ENCODE assay signal across 8 mouse cellular contexts in the genomic region with DNA sequence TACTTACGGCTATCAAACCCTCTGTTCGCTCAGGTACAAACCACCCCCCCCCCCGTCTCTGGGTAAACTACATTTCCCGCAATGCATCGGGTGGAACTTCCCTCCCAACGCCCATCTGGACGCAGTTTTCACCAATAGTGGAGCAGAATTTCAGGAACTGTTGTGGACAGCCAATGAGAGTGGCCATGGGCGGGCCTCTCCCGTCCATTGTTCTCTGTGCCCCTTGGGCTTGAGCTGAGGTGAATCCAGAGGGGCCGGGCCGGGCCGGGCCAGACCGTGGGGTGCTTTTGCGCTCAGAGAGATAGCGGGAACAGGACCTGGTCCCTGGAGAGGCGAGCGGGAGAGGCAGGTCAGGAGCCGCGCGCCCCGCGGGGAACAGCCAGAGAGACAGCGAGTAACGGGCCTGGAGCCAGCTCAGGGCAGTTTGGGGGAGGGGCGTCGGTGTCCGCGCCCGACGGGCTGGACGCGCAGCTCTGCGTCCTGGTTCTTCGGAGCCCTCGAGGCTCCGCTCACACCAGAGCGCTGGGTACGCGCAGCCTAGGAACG. TPM values are rescaled to one million over a fixed set of nuclear protein-coding genes. Genes with fewer than 3 reads are reported as not detected.
A peak's percentile ranks its signal among the peaks of the same experiment; 100 is the strongest.
DNase-seq lines count a peak whose midpoint lies in the region; ATAC-seq and TF ChIP-seq lines count a peak whose summit lies in the region.

A gene (plus strand): TSS at position 192 of the 546 bp plus-strand sequence.

- H3K4me1 ChIP-seq in MEL (ENCODE audit: control insufficient read depth in 1 of 2, insufficient read depth in 2 of 2, low read length in 2 of 2) = peaks cover 17 to 28% of the 10 kb centered on the region in 2 experiments
- 0 out of 2 replicates have a peak, but pooled peaks cover 6% of the 10 kb centered on the region for H3K4me1 ChIP-seq in cerebellum, adult 2 months (ENCODE audit: control insufficient read depth, insufficient read depth, low read length)
- H3K4me1 ChIP-seq in forebrain, postnatal 0 days (ENCODE audit: insufficient read depth) = peaks cover 22% of the 10 kb centered on the region
- peaks cover 33% of the 10 kb centered on the region for H3K4me1 ChIP-seq in lung, embryonic 15.5 days

- TF ChIP-seq RAD21 in MEL (IDR thresholded peaks at IDR 0.05; ENCODE audit: low read depth, low read length) = no peak

- peak; percentile 97 for DNase-seq in MEL (ENCODE audit: low read depth, low spot score)
- DNase-seq in cerebellum, adult 2 months = peak; percentile 91 to 95
- DNase-seq in forebrain, postnatal 0 days = peak; percentile 96
- peak; percentile 90 for DNase-seq in heart, postnatal 4 days
- peak; percentile 90 to 92 for DNase-seq in layer of hippocampus, adult 8-10 months (ENCODE audit: low spot score in 2 of 2)
- peak; percentile 88 for DNase-seq in ovary, adult 18-20 months (ENCODE audit: low spot score)
- peak; percentile 94 for DNase-seq in thymus, postnatal 0 days (ENCODE audit: low spot score)

- ATAC-seq in forebrain, postnatal 0 days = peak; percentile 99
- peak; percentile 98 for ATAC-seq in lung, embryonic 15.5 days (ENCODE audit: borderline replicate concordance, extremely low read depth, low FRiP score, low TSS enrichment)

- peak within 1 kb of the TSS; percentile 88 to 89 for H3K4me3 ChIP-seq in MEL (ENCODE audit: control insufficient read depth in 1 of 2, insufficient read depth in 1 of 2, low read depth in 2 of 2, low read length in 2 of 2)
- H3K4me3 ChIP-seq in cerebellum, adult 2 months (replicated peaks; ENCODE audit: insufficient read depth, low read depth, low read length) = peak within 1 kb of the TSS; percentile 88
- H3K4me3 ChIP-seq in forebrain, postnatal 0 days (ENCODE audit: low read depth, low read length) = peak within 1 kb of the TSS; percentile 86
- H3K4me3 ChIP-seq in lung, embryonic 15.5 days = peak within 1 kb of the TSS; percentile 93

- WGBS in cerebellum, adult 2 months = under 1% methylated on average over 40 of the region's 40 CpGs
- 3% methylated on average over 40 of the region's 40 CpGs for WGBS in forebrain, postnatal 0 days
- 1% methylated on average over 38 of the region's 40 CpGs for WGBS in lung, embryonic 15.5 days

- no peak for TF ChIP-seq CTCF in MEL (IDR thresholded peaks at IDR 0.05 in 2 of 3, conservative IDR thresholded peaks at IDR 0.05 in 1 of 3; ENCODE audit: control insufficient read depth in 1 of 3, insufficient read depth in 1 of 3, low read depth in 2 of 3, low read length in 3 of 3, poor library complexity in 1 of 3, severe bottlenecking in 1 of 3)
- TF ChIP-seq CTCF in cerebellum, adult 2 months (IDR thresholded peaks at IDR 0.05; ENCODE audit: borderline replicate concordance, insufficient read depth, low read depth, low read length) = no peak
- no peak for TF ChIP-seq CTCF in forebrain, postnatal 0 days (IDR thresholded peaks at IDR 0.05; ENCODE audit: low read depth)

- peak within 1 kb of the TSS; percentile 71 for H3K9ac ChIP-seq in MEL (ENCODE audit: control insufficient read depth, low read depth, low read length, poor library complexity, severe bottlenecking)
- peak within 1 kb of the TSS; percentile 99 for H3K9ac ChIP-seq in forebrain, postnatal 0 days
- peak within 1 kb of the TSS; percentile 96 for H3K9ac ChIP-seq in lung, embryonic 15.5 days

- H3K27me3 ChIP-seq in MEL (ENCODE audit: control insufficient read depth in 1 of 2, insufficient read depth in 2 of 2, low read length in 2 of 2) = no peaks in the 10 kb centered on the region
- H3K27me3 ChIP-seq in cerebellum, adult 2 months (ENCODE audit: control insufficient read depth, insufficient read depth, low read length) = no peaks in the 10 kb centered on the region
- H3K27me3 ChIP-seq in forebrain, postnatal 0 days (ENCODE audit: insufficient read depth, low read length) = no peaks in the 10 kb centered on the region
- H3K27me3 ChIP-seq in lung, embryonic 15.5 days = no peaks in the 10 kb centered on the region

- no peak within 1 kb of the TSS for H3K27ac ChIP-seq in MEL (ENCODE audit: control insufficient read depth, low read depth, low read length)
- peak within 1 kb of the TSS; percentile 67 for H3K27ac ChIP-seq in cerebellum, adult 2 months (ENCODE audit: insufficient read depth, low read length)
- peak within 1 kb of the TSS; percentile 90 for H3K27ac ChIP-seq in forebrain, postnatal 0 days (ENCODE audit: low read depth, low read length)
- H3K27ac ChIP-seq in lung, embryonic 15.5 days = peak within 1 kb of the TSS; percentile 87

- H3K36me3 ChIP-seq in MEL (ENCODE audit: control insufficient read depth in 1 of 2, insufficient read depth in 2 of 2, low read length in 2 of 2) = peaks cover 0 to 22% of the 10 kb centered on the region in 2 experiments; a peak in 2 of 4 replicates
- peaks cover 15% of the 10 kb centered on the region; the same call in 1 of the 2 replicates for H3K36me3 ChIP-seq in forebrain, postnatal 0 days (ENCODE audit: insufficient read depth)
- H3K36me3 ChIP-seq in lung, embryonic 15.5 days = peaks cover 7% of the 10 kb centered on the region; the same call in 1 of the 2 replicates

- TF ChIP-seq POLR2A in MEL (IDR thresholded peaks at IDR 0.05; ENCODE audit: control insufficient read depth in 1 of 2, insufficient read depth in 1 of 2, low read depth in 1 of 2, low read length in 2 of 2, poor library complexity in 1 of 2) = peak in 1 of 2 experiments; percentile 36; a peak in 1 of 4 replicates
- peak; percentile 43; the same call in 1 of the 2 replicates for TF ChIP-seq POLR2A in cerebellum, adult 2 months (IDR thresholded peaks at IDR 0.05; ENCODE audit: borderline replicate concordance, insufficient read depth, low read length)

- H3K4me2 ChIP-seq in forebrain, postnatal 0 days (ENCODE audit: low read depth) = peak within 1 kb of the TSS; percentile 72
- peak within 1 kb of the TSS; percentile 78 for H3K4me2 ChIP-seq in lung, embryonic 15.5 days

- H3K79me2 ChIP-seq in MEL (ENCODE audit: control insufficient read depth, insufficient read depth, low read length, poor library complexity) = no peaks in the 10 kb centered on the region

- H3K9me3 ChIP-seq in MEL (replicated peaks; ENCODE audit: insufficient read depth, low read length) = no peaks in the 10 kb centered on the region
- H3K9me3 ChIP-seq in forebrain, postnatal 0 days (ENCODE audit: low read length) = no peaks in the 10 kb centered on the region
- H3K9me3 ChIP-seq in lung, embryonic 15.5 days = no peaks in the 10 kb centered on the region

- TF ChIP-seq EP300 in MEL (IDR thresholded peaks at IDR 0.05; ENCODE audit: low read depth in 1 of 2, low read length in 2 of 2) = no peak

TF ChIP-seq in MEL, 35 proteins besides CTCF, POLR2A, EP300 and RAD21 (continues in another document):
- no peak for TF ChIP-seq POLR2AphosphoS2 (IDR thresholded peaks at IDR 0.05; ENCODE audit: low read length)
- no peak for TF ChIP-seq RCOR1 (IDR thresholded peaks at IDR 0.05; ENCODE audit: low read depth, low read length)
- TF ChIP-seq MYC (IDR thresholded peaks at IDR 0.05; ENCODE audit: low read depth, low read length) = no peak
- peak; percentile 68 for TF ChIP-seq CHD2 (IDR thresholded peaks at IDR 0.05; ENCODE audit: low read length)
- TF ChIP-seq UBTF (IDR thresholded peaks at IDR 0.05; ENCODE audit: borderline replicate concordance, insufficient read depth, low read depth, low read length) = no peak
- no peak for TF ChIP-seq TBP (IDR thresholded peaks at IDR 0.05; ENCODE audit: low read depth, low read length)
- no peak for TF ChIP-seq MYB (IDR thresholded peaks at IDR 0.05; ENCODE audit: low read depth, low read length)
- no peak for TF ChIP-seq MEF2A (IDR thresholded peaks at IDR 0.05; ENCODE audit: extremely low read depth, insufficient replicate concordance, low read depth, low read length, poor library complexity, severe bottlenecking)
- peak; percentile 98 for TF ChIP-seq HCFC1 (IDR thresholded peaks at IDR 0.05; ENCODE audit: low read depth, low read length)
- no peak for TF ChIP-seq ETS1 (IDR thresholded peaks at IDR 0.05; ENCODE audit: low read depth, low read length)
- TF ChIP-seq ELF1 (IDR thresholded peaks at IDR 0.05; ENCODE audit: low read depth, low read length) = peak; percentile 74
- TF ChIP-seq BHLHE40 (IDR thresholded peaks at IDR 0.05; ENCODE audit: borderline replicate concordance, low read depth, low read length) = no peak
- no peak for TF ChIP-seq CHD1 (IDR thresholded peaks at IDR 0.05; ENCODE audit: low read depth, low read length)
- no peak for TF ChIP-seq ZMIZ1 (IDR thresholded peaks at IDR 0.05; ENCODE audit: low read depth, low read length)
- TF ChIP-seq GABPA (IDR thresholded peaks at IDR 0.05; ENCODE audit: low read depth, low read length) = no peak
- TF ChIP-seq KAT2A (conservative IDR thresholded peaks at IDR 0.05; ENCODE audit: low read depth, low read length) = peak; percentile 86
- no peak for TF ChIP-seq POLR2AphosphoS5 (IDR thresholded peaks at IDR 0.05; ENCODE audit: borderline replicate concordance, low read depth, low read length)
- no peak for TF ChIP-seq E2F4 (IDR thresholded peaks at IDR 0.05; ENCODE audit: borderline replicate concordance, low read depth, low read length)
- TF ChIP-seq MAX (IDR thresholded peaks at IDR 0.05; ENCODE audit: low read length) = no peak
- no peak for TF ChIP-seq TAL1 (IDR thresholded peaks at IDR 0.05; ENCODE audit: low read length)
- TF ChIP-seq ZC3H11A (IDR thresholded peaks at IDR 0.05; ENCODE audit: low read depth, low read length) = no peak
- TF ChIP-seq JUND (IDR thresholded peaks at IDR 0.05; ENCODE audit: low read depth, low read length) = no peak
- no peak for TF ChIP-seq USF1 (IDR thresholded peaks at IDR 0.05; ENCODE audit: low read depth, low read length)
- no peak for TF ChIP-seq ZKSCAN1 (IDR thresholded peaks at IDR 0.05; ENCODE audit: low read depth, low read length)
- TF ChIP-seq NELFE (IDR thresholded peaks at IDR 0.05; ENCODE audit: low read depth, low read length) = 0 out of 2 replicates have a peak, but pooled peaks have one; percentile 27
- TF ChIP-seq MAZ (IDR thresholded peaks at IDR 0.05; ENCODE audit: low read depth, low read length) = peak; percentile 73; the same call in 1 of the 2 replicates

RNA-seq across cellular contexts. Expression of the gene that starts here (rescaled TPM):
- 1.1 and 1.2 TPM in 2 replicates for total RNA-seq in MEL (2012; rRNA removed)
- polyA plus RNA-seq in MEL (2012; ENCODE audit: insufficient read depth in 1 of 2, insufficient read length in 2 of 2, low read depth in 1 of 2, low replicate concordance in 2 of 2, missing spikeins in 1 of 2) = 1 to 10 TPM in 1 of 2 experiments, not detected in 1; 2.4 TPM
- polyA plus RNA-seq in cerebellum, adult 2 months (2012; rRNA removed) = 8.6 and 10.2 TPM in 2 replicates
- 29.1 and 38.3 TPM in 2 replicates for total RNA-seq in forebrain, postnatal 0 days (2014; rRNA removed)
- polyA plus RNA-seq in forebrain, postnatal 0 days (2015; fragmentation: Nextera tagmentation; extraction: Ambion mirVana) = 1.6 and 3.3 TPM in 2 replicates
- 1 to 10 TPM; 8.4 to 9.0 TPM for total RNA-seq in heart, postnatal 4 days (2021)
- 10 to 100 TPM; 11.8 to 15.0 (median 13.5) TPM for total RNA-seq in layer of hippocampus, adult 8-10 months (2022)
- polyA plus RNA-seq in lung, embryonic 15.5 days (2015; fragmentation: Nextera tagmentation; extraction: Ambion mirVana) = 2.7 and 2.9 TPM in 2 replicates
- polyA plus RNA-seq in thymus, postnatal 0 days (2015; fragmentation: Nextera tagmentation; extraction: Ambion mirVana) = 2.7 and 3.0 TPM in 2 replicates
